Mouse (Mus musculus) E14TG2a.4 (cell line): ENCODE results near the gene Cd164.

Source experiments
- H3K27me3 ChIP-seq: 2 replicates; pipeline ENCODE4 v1.6.1; 2014; ENCODE audit warnings: low read length, control low read depth; ENCODE audit not compliant: insufficient read depth
- H3K36me3 ChIP-seq: 2 replicates; pipeline ENCODE4 v1.6.1; 2014; ENCODE audit warnings: low read length, control low read depth; ENCODE audit not compliant: insufficient read depth
- H3K4me1 ChIP-seq: replicated peaks from 2 replicates; pipeline ENCODE4 v1.6.1; 2014; ENCODE audit warnings: low read depth, low read length, control low read depth
- H3K4me3 ChIP-seq: replicated peaks from 2 replicates; pipeline ENCODE4 v1.5.1; 2014; ENCODE audit warnings: mild to moderate bottlenecking, low read length
- H3K9me3 ChIP-seq: 2 replicates; pipeline ENCODE4 v1.6.1; 2014; ENCODE audit warnings: low read length, control low read depth
- CTCF ChIP-seq: conservative IDR thresholded peaks from 2 replicates; pipeline ENCODE4 v1.5.1; 2014; ENCODE audit warnings: low read length
- NANOG ChIP-seq: IDR thresholded peaks from 2 replicates; pipeline ENCODE4 v1.6.1; 2014; ENCODE audit warnings: borderline replicate concordance, low read length, mixed read lengths
- POU5F1 ChIP-seq: IDR thresholded peaks from 2 replicates; pipeline ENCODE4 v1.6.1; 2014; ENCODE audit warnings: low read length, borderline replicate concordance

The Cd164 gene

GRCm38 (mm10) chr10:41546396-41547165 is 27.4 kb downstream of the Cd164 start:
- H3K9me3 ChIP-seq: peaks cover 17% of the 10 kb centered on the region

DNA sequence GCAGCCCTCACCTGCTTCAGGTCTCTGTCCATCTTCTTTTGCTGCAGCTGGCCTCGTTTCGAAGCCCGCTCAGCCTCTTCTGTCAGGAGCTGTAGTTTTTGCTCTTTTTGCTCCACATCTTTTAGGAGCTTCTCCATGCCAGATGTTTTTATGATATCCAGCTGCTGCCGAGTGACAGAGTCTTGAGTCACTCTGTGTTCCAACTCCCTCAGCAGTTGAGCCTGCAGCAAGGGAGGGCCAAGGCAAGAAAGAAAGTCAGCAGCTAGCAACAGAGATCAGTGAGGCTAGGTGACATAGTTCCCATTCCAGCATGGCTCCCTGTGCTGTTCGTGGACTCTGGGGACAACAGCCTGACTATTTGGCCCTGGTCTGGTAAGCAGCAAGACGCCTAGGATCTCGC is 31.5 kb downstream of the Cd164 start:
- TF ChIP-seq CTCF (no peak), POU5F1 (no peak), NANOG (no peak)
- no peak overlapping the region for H3K4me3 ChIP-seq
- no peaks in the 10 kb centered on the region for H3K36me3 ChIP-seq
- peaks cover 9% of the 10 kb centered on the region; the same call in 1 of the 2 replicates for H3K27me3 ChIP-seq
- H3K4me1 ChIP-seq: peaks cover 28% of the 10 kb centered on the region
- H3K9me3 ChIP-seq: peaks cover 17% of the 10 kb centered on the region

More at GRCm38 (mm10) chr10:41546396-41547165, 27.4 kb downstream of the Cd164 start:
- no peak for TF ChIP-seq NANOG
- TF ChIP-seq CTCF: no peak
- no peak for TF ChIP-seq POU5F1
- H3K4me3 ChIP-seq: no peak overlapping the region
- peaks cover 36% of the 10 kb centered on the region for H3K4me1 ChIP-seq
- H3K36me3 ChIP-seq: no peaks in the 10 kb centered on the region
- no peaks in the 10 kb centered on the region for H3K27me3 ChIP-seq

DNA sequence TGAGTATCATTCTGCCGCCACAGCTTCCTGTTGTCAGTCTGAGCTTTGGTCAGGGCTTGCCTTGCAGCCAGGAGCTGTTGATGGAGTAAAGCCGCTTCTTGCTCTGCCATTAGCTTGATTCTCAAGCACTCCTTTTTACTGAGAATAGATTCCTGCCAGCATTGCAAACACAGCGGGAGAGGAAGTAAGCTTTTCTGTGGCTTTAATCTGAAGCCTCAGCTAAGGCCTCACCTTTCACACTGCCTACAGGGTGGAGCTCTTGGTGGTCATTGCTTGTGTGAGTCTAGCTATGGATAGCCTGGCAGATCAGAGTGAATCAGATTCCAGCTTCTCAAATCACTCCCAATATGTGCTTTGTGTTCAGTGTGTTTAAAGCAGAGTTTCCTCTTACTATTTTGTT is 33.1 kb downstream of the Cd164 start:
- TF ChIP-seq POU5F1 (no peak), NANOG (no peak)
- Histone ChIP-seq H3K4me3 (0 out of 2 replicates have a peak overlapping the region, but pooled peaks have one; percentile 21), H3K27me3 (peaks cover 9% of the 10 kb centered on the region; the same call in 1 of the 2 replicates), H3K4me1 (peaks cover 28% of the 10 kb centered on the region), H3K36me3 (no peaks in the 10 kb centered on the region), H3K9me3 (peaks cover 17% of the 10 kb centered on the region)

GRCm38 (mm10) chr10:41552847-41553589 is 33.8 kb downstream of the Cd164 start:
- Histone ChIP-seq H3K4me1 (peaks cover 28% of the 10 kb centered on the region), H3K27me3 (peaks cover 9% of the 10 kb centered on the region; the same call in 1 of the 2 replicates), H3K36me3 (no peaks in the 10 kb centered on the region), H3K9me3 (peaks cover 17% of the 10 kb centered on the region), H3K4me3 (peak overlapping the region; percentile 21; the same call in 1 of the 2 replicates)
- TF ChIP-seq NANOG (no peak), POU5F1 (no peak), CTCF (no peak)

DNA sequence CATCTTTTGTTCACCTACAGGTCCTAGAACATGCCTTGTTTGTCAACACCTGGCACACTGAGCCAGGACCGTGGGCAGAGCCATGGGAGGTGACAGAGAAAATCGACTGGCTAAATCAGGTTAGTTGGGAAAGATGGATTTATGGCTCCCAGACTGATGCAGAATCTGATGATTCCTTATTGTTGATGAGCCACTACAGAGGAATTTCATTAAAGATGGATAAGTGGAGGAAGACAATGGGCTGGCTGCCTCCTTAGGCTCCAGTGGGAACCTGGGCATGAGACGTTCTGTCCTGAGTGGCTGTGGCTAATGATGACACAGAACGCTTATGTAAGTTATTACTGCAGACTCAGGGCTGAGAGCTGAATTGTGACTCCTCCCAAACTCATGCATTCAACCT is 34.5 kb downstream of the Cd164 start:
- Histone ChIP-seq H3K4me3 (no peak overlapping the region), H3K27me3 (peaks cover 9% of the 10 kb centered on the region; the same call in 1 of the 2 replicates), H3K4me1 (peaks cover 28% of the 10 kb centered on the region), H3K36me3 (no peaks in the 10 kb centered on the region), H3K9me3 (peaks cover 10% of the 10 kb centered on the region)
- no peak for TF ChIP-seq CTCF
- TF ChIP-seq POU5F1: no peak
- TF ChIP-seq NANOG: no peak

DNA sequence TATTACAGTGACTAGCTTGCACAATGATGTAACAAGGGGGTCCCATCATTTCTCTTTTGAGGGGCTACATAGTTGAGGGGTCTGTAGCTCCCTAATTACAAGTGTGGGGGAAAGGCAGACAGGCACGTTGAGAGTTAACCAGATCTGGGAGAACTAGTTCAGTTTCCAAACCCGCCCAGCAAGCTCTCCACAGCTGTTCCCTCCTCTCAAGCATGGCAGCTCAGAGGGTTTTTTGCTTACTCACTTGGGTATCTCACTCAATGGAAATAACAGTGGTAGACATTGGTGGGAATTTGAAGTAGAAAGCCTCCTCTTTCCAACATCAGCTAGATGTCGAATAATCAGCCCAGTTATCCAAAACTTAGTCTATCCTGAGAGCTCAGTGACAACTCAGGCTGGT is 35.9 kb downstream of the Cd164 start:
- Histone ChIP-seq H3K4me1 (peaks cover 31% of the 10 kb centered on the region), H3K36me3 (peaks cover 4% of the 10 kb centered on the region), H3K27me3 (peaks cover 9% of the 10 kb centered on the region; the same call in 1 of the 2 replicates), H3K4me3 (no peak overlapping the region), H3K9me3 (peaks cover 10% of the 10 kb centered on the region)
- TF ChIP-seq POU5F1 (no peak), CTCF (no peak), NANOG (no peak)

DNA sequence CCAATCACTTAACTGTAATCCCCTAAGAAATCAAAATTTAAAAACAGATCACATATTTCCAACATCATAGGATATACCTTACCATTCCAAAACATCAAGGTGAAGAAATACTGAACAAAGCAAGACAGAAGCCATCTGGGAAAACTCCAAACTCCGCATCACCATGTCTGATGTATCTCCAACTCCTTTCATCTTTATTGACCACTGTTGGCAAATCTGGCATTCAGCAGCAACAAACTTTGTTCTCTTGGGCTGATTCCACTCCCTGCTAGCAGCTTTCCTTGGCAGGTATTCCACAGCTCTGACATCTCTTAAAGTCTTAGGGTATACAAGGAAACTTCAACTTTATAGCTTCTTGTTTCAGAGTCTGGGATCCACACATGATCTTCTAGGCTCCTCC is 39.2 kb downstream of the Cd164 start:
- TF ChIP-seq NANOG (no peak), POU5F1 (no peak), CTCF (no peak)
- H3K27me3 ChIP-seq: peaks cover 9% of the 10 kb centered on the region; the same call in 1 of the 2 replicates
- no peak overlapping the region for H3K4me3 ChIP-seq
- H3K36me3 ChIP-seq: peaks cover 4% of the 10 kb centered on the region
- H3K9me3 ChIP-seq: peaks cover 22% of the 10 kb centered on the region
- H3K4me1 ChIP-seq: peaks cover 11% of the 10 kb centered on the region

GRCm38 (mm10) chr10:41561701-41562395 is 42.6 kb downstream of the Cd164 start:
- Histone ChIP-seq H3K9me3 (peaks cover 22% of the 10 kb centered on the region), H3K4me1 (peaks cover 20% of the 10 kb centered on the region), H3K4me3 (no peak overlapping the region), H3K36me3 (peaks cover 4% of the 10 kb centered on the region), H3K27me3 (no peaks in the 10 kb centered on the region)
- TF ChIP-seq NANOG (no peak), POU5F1 (no peak), CTCF (no peak)
